Mouse (Mus musculus) heart, embryonic 15.5 days (tissue): ENCODE measurements around the gene Clmn. TPM values are rescaled to one million over a fixed set of nuclear protein-coding genes. Genes with fewer than 3 reads are reported as not detected.

Experiments
- ATAC-seq: fragments of 200-750 bp; cut with Nextera tagmentation; replicated peaks from 2 replicates; pipeline ENCODE4 v1.8.0; 2017; ENCODE audit warnings: low read depth, moderate TSS enrichment; ENCODE audit not compliant: insufficient number of reproducible peaks, insufficient read depth, low FRiP score
- H3K27ac ChIP-seq: fragments of 300-500 bp; sonication (generic); 2 replicates; pipeline ENCODE4 v1.5.1; 2015; ENCODE audit warnings: mild to moderate bottlenecking, inconsistent platforms
- H3K27me3 ChIP-seq: fragments of 300-500 bp; sonication (generic); 2 replicates; pipeline ENCODE4 v1.6.1; 2015; ENCODE audit warnings: inconsistent platforms
- H3K36me3 ChIP-seq: fragments of 300-500 bp; sonication (generic); 2 replicates; pipeline ENCODE4 v1.6.1; 2015; ENCODE audit warnings: mild to moderate bottlenecking, inconsistent platforms
- H3K4me1 ChIP-seq: fragments of 300-500 bp; sonication (generic); replicated peaks from 2 replicates; pipeline ENCODE4 v1.6.1; 2015; ENCODE audit warnings: inconsistent platforms
- H3K4me2 ChIP-seq: fragments of 300-500 bp; sonication (generic); 2 replicates; pipeline ENCODE4 v1.6.1; 2015; ENCODE audit warnings: inconsistent platforms, mild to moderate bottlenecking, moderate library complexity
- H3K4me3 ChIP-seq: fragments of 300-500 bp; sonication (generic); 2 replicates; pipeline ENCODE4 v1.5.1; 2015; ENCODE audit warnings: mild to moderate bottlenecking, inconsistent platforms
- H3K9ac ChIP-seq: fragments of 300-500 bp; sonication (generic); 2 replicates; pipeline ENCODE4 v1.6.1; 2015; ENCODE audit warnings: mild to moderate bottlenecking, inconsistent platforms
- H3K9me3 ChIP-seq: fragments of 300-500 bp; sonication (generic); replicated peaks from 2 replicates; pipeline ENCODE4 v1.6.1; 2016; ENCODE audit warnings: inconsistent platforms
- WGBS: fragments of 180-500 bp; shearing (Covaris S2); methylation state at CpG from one replicate; pipeline ENCODE4 v1.1.7; 2015; ENCODE audit warnings: mixed read lengths; 5-methylcytosine and 5-hydroxymethylcytosine counted together
- polyA plus RNA-seq: library from polyadenylated mRNA; unstranded; fragments of >200 nt; fragmentation: Nextera tagmentation; extraction: Ambion mirVana; gene quantifications from 2 replicates; pipeline ENCODE4 v1.2.1, GENCODE M21; 2015

The Clmn gene
- polyA plus RNA-seq, 1 experiment from 2014 or later: 0.54 TPM

- H3K4me1 ChIP-seq: peaks cover 40% of the 10 kb centered on the region
Observed at GRCm38 (mm10) chr12:104824907-104825267, 40.0 kb downstream of the Clmn start.

GRCm38 (mm10) chr12:104824244-104824906, 40.5 kb downstream of the Clmn start:
- Histone ChIP-seq H3K27me3 (no peaks in the 10 kb centered on the region), H3K9ac (0 out of 2 replicates have a peak overlapping the region, but pooled peaks have one; percentile 24), H3K27ac (peak overlapping the region; percentile 72), H3K36me3 (no peaks in the 10 kb centered on the region), H3K9me3 (no peaks in the 10 kb centered on the region), H3K4me2 (peak overlapping the region; percentile 39), H3K4me3 (no peak overlapping the region), H3K4me1 (peaks cover 37% of the 10 kb centered on the region)
- 48% methylated on average over 12 of the region's 12 CpGs for WGBS
- ATAC-seq: peak; percentile 89

More at GRCm38 (mm10) chr12:104824907-104825267, 40.0 kb downstream of the Clmn start:
- peak overlapping the region; percentile 39 for H3K4me2 ChIP-seq
- 24% methylated on average over 6 of the region's 6 CpGs for WGBS
- no peaks in the 10 kb centered on the region for H3K27me3 ChIP-seq
- no peak for ATAC-seq
- peak overlapping the region; percentile 72 for H3K27ac ChIP-seq
- no peak overlapping the region for H3K9ac ChIP-seq
- no peak overlapping the region for H3K4me3 ChIP-seq
- no peaks in the 10 kb centered on the region for H3K36me3 ChIP-seq
- no peaks in the 10 kb centered on the region for H3K9me3 ChIP-seq

GRCm38 (mm10) chr12:104823722-104824121, 41.2 kb downstream of the Clmn start:
- H3K4me1 ChIP-seq: peaks cover 40% of the 10 kb centered on the region
- H3K4me2 ChIP-seq: no peak overlapping the region
- no peak overlapping the region for H3K4me3 ChIP-seq
- H3K27ac ChIP-seq: peak overlapping the region; percentile 72
- H3K27me3 ChIP-seq: no peaks in the 10 kb centered on the region
- no peaks in the 10 kb centered on the region for H3K36me3 ChIP-seq
- H3K9ac ChIP-seq: no peak overlapping the region
- no peaks in the 10 kb centered on the region for H3K9me3 ChIP-seq
- 87% methylated on average over 7 of the region's 7 CpGs for WGBS
- ATAC-seq: no peak

- ATAC-seq: no peak
- no peak overlapping the region for H3K4me2 ChIP-seq
- no peak overlapping the region for H3K9ac ChIP-seq
- WGBS: 83% methylated on average over 10 of the region's 10 CpGs
- no peaks in the 10 kb centered on the region for H3K9me3 ChIP-seq
- no peaks in the 10 kb centered on the region for H3K27me3 ChIP-seq
- H3K36me3 ChIP-seq: no peaks in the 10 kb centered on the region
- peaks cover 46% of the 10 kb centered on the region for H3K4me1 ChIP-seq
- no peak overlapping the region for H3K27ac ChIP-seq
- no peak overlapping the region for H3K4me3 ChIP-seq
Observed at GRCm38 (mm10) chr12:104822838-104823599, 41.9 kb downstream of the Clmn start.

GRCm38 (mm10) chr12:104822151-104822550, 42.7 kb downstream of the Clmn start:
- no peak for ATAC-seq
- H3K27me3 ChIP-seq: no peaks in the 10 kb centered on the region
- H3K4me3 ChIP-seq: no peak overlapping the region
- H3K9me3 ChIP-seq: no peaks in the 10 kb centered on the region
- H3K27ac ChIP-seq: no peak overlapping the region
- no peak overlapping the region for H3K4me2 ChIP-seq
- H3K36me3 ChIP-seq: no peaks in the 10 kb centered on the region
- WGBS: 82% methylated on average over 8 of the region's 8 CpGs
- H3K4me1 ChIP-seq: peaks cover 50% of the 10 kb centered on the region
- no peak overlapping the region for H3K9ac ChIP-seq

GRCm38 (mm10) chr12:104820061-104820460, 44.8 kb downstream of the Clmn start:
- Histone ChIP-seq H3K9me3 (no peaks in the 10 kb centered on the region), H3K9ac (no peak overlapping the region), H3K4me1 (peaks cover 53% of the 10 kb centered on the region), H3K27ac (no peak overlapping the region), H3K36me3 (no peaks in the 10 kb centered on the region), H3K4me2 (no peak overlapping the region), H3K4me3 (no peak overlapping the region), H3K27me3 (no peaks in the 10 kb centered on the region)
- 67% methylated on average over 5 of the region's 5 CpGs for WGBS
- ATAC-seq: no peak

GRCm38 (mm10) chr12:104819050-104819449, 45.8 kb downstream of the Clmn start:
- H3K27me3 ChIP-seq: no peaks in the 10 kb centered on the region
- H3K9ac ChIP-seq: no peak overlapping the region
- no peaks in the 10 kb centered on the region for H3K36me3 ChIP-seq
- WGBS: 36% methylated on average over 8 of the region's 8 CpGs
- H3K4me3 ChIP-seq: no peak overlapping the region
- H3K4me1 ChIP-seq: peaks cover 43% of the 10 kb centered on the region
- no peaks in the 10 kb centered on the region for H3K9me3 ChIP-seq
- ATAC-seq: no peak
- no peak overlapping the region for H3K4me2 ChIP-seq
- H3K27ac ChIP-seq: peak overlapping the region; percentile 24

- Histone ChIP-seq H3K9me3 (no peaks in the 10 kb centered on the region), H3K4me1 (peaks cover 36% of the 10 kb centered on the region), H3K9ac (no peak overlapping the region), H3K4me3 (no peak overlapping the region), H3K27me3 (no peaks in the 10 kb centered on the region), H3K4me2 (no peak overlapping the region), H3K27ac (peak overlapping the region; percentile 54; the same call in 1 of the 2 replicates), H3K36me3 (no peaks in the 10 kb centered on the region)
- 66% methylated on average over 7 of the region's 7 CpGs for WGBS
- ATAC-seq: no peak
Observed at GRCm38 (mm10) chr12:104818057-104818456, 46.8 kb downstream of the Clmn start.

- Histone ChIP-seq H3K4me3 (no peak overlapping the region), H3K9ac (no peak overlapping the region), H3K36me3 (no peaks in the 10 kb centered on the region), H3K27me3 (no peaks in the 10 kb centered on the region), H3K4me2 (peak overlapping the region; percentile 11; the same call in 1 of the 2 replicates), H3K27ac (peak overlapping the region; percentile 54), H3K9me3 (no peaks in the 10 kb centered on the region), H3K4me1 (peaks cover 34% of the 10 kb centered on the region)
- peak; percentile 71; the same call in 1 of the 2 replicates for ATAC-seq
- 28% methylated on average over 12 of the region's 12 CpGs for WGBS
Observed at GRCm38 (mm10) chr12:104817172-104817866, 47.6 kb downstream of the Clmn start.

GRCm38 (mm10) chr12:104814291-104814690, 50.6 kb downstream of the Clmn start:
- no peak overlapping the region for H3K27ac ChIP-seq
- no peaks in the 10 kb centered on the region for H3K27me3 ChIP-seq
- no peak for ATAC-seq
- no peak overlapping the region for H3K4me2 ChIP-seq
- no peak overlapping the region for H3K9ac ChIP-seq
- H3K4me3 ChIP-seq: no peak overlapping the region
- H3K9me3 ChIP-seq: no peaks in the 10 kb centered on the region
- no peaks in the 10 kb centered on the region for H3K36me3 ChIP-seq
- H3K4me1 ChIP-seq: peaks cover 25% of the 10 kb centered on the region
- WGBS: 72% methylated on average over 7 of the region's 7 CpGs

GRCm38 (mm10) chr12:104813762-104814161, 51.1 kb downstream of the Clmn start:
- Histone ChIP-seq H3K27me3 (no peaks in the 10 kb centered on the region), H3K9ac (no peak overlapping the region), H3K27ac (no peak overlapping the region), H3K36me3 (no peaks in the 10 kb centered on the region), H3K4me2 (no peak overlapping the region), H3K4me3 (no peak overlapping the region), H3K4me1 (peaks cover 23% of the 10 kb centered on the region), H3K9me3 (no peaks in the 10 kb centered on the region)
- 85% methylated on average over 13 of the region's 13 CpGs for WGBS
- no peak for ATAC-seq
